4 mouse cellular contexts compared by ENCODE assay signal in genomic region chr5:65299623-65300022, GRCm38 (mm10). TPM values are rescaled to one million over a fixed set of nuclear protein-coding genes. Genes with fewer than 3 reads are reported as not detected.
"Had no signal": no experiment of that assay in that cellular context is flagged by ENCODE, and none has a peak within 500 bp of the region (broad histone marks: within the 10 kb centered on the region; RNA-seq: fewer than 3 reads in every experiment).

No protein-coding gene starts in this region.

RNA-seq across cellular contexts. Expression of gene Klb, which starts 48.5 kb away (rescaled TPM):
- polyA plus RNA-seq: limb, embryonic 15.5 days; lung, embryonic 15.5 days; midbrain, embryonic 12.5 days; neural tube, embryonic 12.5 days had no signal
